ENCODE assay signal across 9 mouse cellular contexts in the genomic region with DNA sequence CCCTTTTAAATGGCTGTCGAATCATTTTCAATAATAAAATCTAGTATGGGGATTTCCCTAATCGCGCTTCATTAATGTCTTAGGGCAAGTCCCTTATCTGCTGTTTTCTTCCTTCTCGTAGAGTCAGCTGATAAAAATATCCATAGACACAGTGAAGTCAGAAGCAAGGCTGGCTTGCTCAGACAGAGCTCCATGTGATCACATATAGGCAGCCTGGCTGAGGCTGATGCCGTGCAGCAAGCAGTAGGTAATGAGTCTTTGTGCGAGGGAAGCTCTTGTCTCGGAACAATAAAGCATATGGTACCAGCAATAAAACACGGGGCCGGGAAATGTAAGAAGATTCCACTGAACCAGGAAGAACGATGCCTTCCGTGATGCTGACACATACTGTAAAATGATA.
A peak's percentile ranks its signal among the peaks of the same experiment; 100 is the strongest.
DNase-seq lines count a peak whose midpoint lies in the region; ATAC-seq lines count a peak whose summit lies in the region.
"Had no signal": no experiment of that assay in that cellular context is flagged by ENCODE, and none has a peak within 500 bp of the region (broad histone marks: within the 10 kb centered on the region; RNA-seq: fewer than 3 reads in every experiment).

No protein-coding gene starts in this region.

- no peak overlapping the region for H3K4me3 ChIP-seq in kidney, embryonic 15.5 days (replicated peaks)
- H3K4me3 ChIP-seq in hindbrain, embryonic 13.5 days: peak overlapping the region; percentile 42
- H3K4me3 ChIP-seq in liver, embryonic 11.5 days (ENCODE audit: low read depth, low read length): no peak overlapping the region
- H3K4me3 ChIP-seq: stomach, embryonic 15.5 days had no signal

- H3K4me1 ChIP-seq in kidney, embryonic 15.5 days: peaks cover 3% of the 10 kb centered on the region; the same call in 1 of the 2 replicates
- peaks cover 20% of the 10 kb centered on the region for H3K4me1 ChIP-seq in hindbrain, embryonic 13.5 days (replicated peaks)
- H3K4me1 ChIP-seq in liver, embryonic 11.5 days (replicated peaks; ENCODE audit: control insufficient read depth, insufficient read depth, low read length): peaks cover 6% of the 10 kb centered on the region
- H3K4me1 ChIP-seq: stomach, embryonic 15.5 days had no signal

- H3K9ac ChIP-seq in kidney, embryonic 15.5 days: no peak overlapping the region
- H3K9ac ChIP-seq in hindbrain, embryonic 13.5 days: peak overlapping the region; percentile 64
- H3K9ac ChIP-seq in liver, embryonic 11.5 days (ENCODE audit: low read depth, low read length): no peak overlapping the region
- H3K9ac ChIP-seq: stomach, embryonic 15.5 days had no signal

- 37% methylated on average over 11 of the region's 11 CpGs for WGBS in kidney, embryonic 15.5 days
- 30% methylated on average over 11 of the region's 11 CpGs for WGBS in hindbrain, embryonic 13.5 days
- WGBS in liver, embryonic 11.5 days: 69% methylated on average over 11 of the region's 11 CpGs

- no peaks in the 10 kb centered on the region for H3K27me3 ChIP-seq in kidney, embryonic 15.5 days
- H3K27me3 ChIP-seq in hindbrain, embryonic 13.5 days: no peaks in the 10 kb centered on the region
- no peaks in the 10 kb centered on the region for H3K27me3 ChIP-seq in liver, embryonic 11.5 days (replicated peaks; ENCODE audit: control insufficient read depth, insufficient read depth, low read length)
- H3K27me3 ChIP-seq: stomach, embryonic 15.5 days had no signal

- H3K9me3 ChIP-seq in kidney, embryonic 15.5 days (replicated peaks): no peaks in the 10 kb centered on the region
- no peaks in the 10 kb centered on the region for H3K9me3 ChIP-seq in hindbrain, embryonic 13.5 days
- H3K9me3 ChIP-seq in liver, embryonic 11.5 days (ENCODE audit: control insufficient read depth, low read length): no peaks in the 10 kb centered on the region
- H3K9me3 ChIP-seq: stomach, embryonic 15.5 days had no signal

- DNase-seq in kidney, postnatal 36 days: no peak
- DNase-seq in liver, embryonic 11.5 days (ENCODE audit: low spot score): no peak
- DNase-seq in right cerebral cortex, postnatal 25 days: peak; percentile 67
- DNase-seq in kidney, adult 9 months: no peak
- no peak for DNase-seq in kidney, adult 18-20 months

- ATAC-seq in kidney, embryonic 15.5 days (replicated peaks; ENCODE audit: low FRiP score): 0 out of 2 replicates have a peak, but pooled peaks have one; percentile 37
- ATAC-seq in hindbrain, embryonic 13.5 days (ENCODE audit: low FRiP score): peak; percentile 86
- ATAC-seq in liver, embryonic 11.5 days (replicated peaks; ENCODE audit: low FRiP score): peak; percentile 50
- no peak for ATAC-seq in CD4-positive, CD25-positive, alpha-beta regulatory T cell, adult 4 months

- H3K36me3 ChIP-seq in kidney, embryonic 15.5 days: no peaks in the 10 kb centered on the region
- H3K36me3 ChIP-seq in hindbrain, embryonic 13.5 days: no peaks in the 10 kb centered on the region
- no peaks in the 10 kb centered on the region for H3K36me3 ChIP-seq in liver, embryonic 11.5 days (ENCODE audit: control insufficient read depth, insufficient read depth, low read length)
- H3K36me3 ChIP-seq: stomach, embryonic 15.5 days had no signal

- no peak overlapping the region for H3K27ac ChIP-seq in kidney, embryonic 15.5 days
- peak overlapping the region; percentile 92 for H3K27ac ChIP-seq in hindbrain, embryonic 13.5 days
- no peak overlapping the region for H3K27ac ChIP-seq in liver, embryonic 11.5 days (ENCODE audit: low read depth, low read length)
- H3K27ac ChIP-seq: stomach, embryonic 15.5 days had no signal

- peak overlapping the region; percentile 10; the same call in 1 of the 2 replicates for H3K4me2 ChIP-seq in kidney, embryonic 15.5 days
- H3K4me2 ChIP-seq in hindbrain, embryonic 13.5 days: peak overlapping the region; percentile 46
- H3K4me2 ChIP-seq in liver, embryonic 11.5 days: no peak overlapping the region
- H3K4me2 ChIP-seq: stomach, embryonic 15.5 days had no signal
